Mouse (Mus musculus): ENCODE measurements around the gene Yif1b. TPM values are rescaled to one million over a fixed set of nuclear protein-coding genes. Genes with fewer than 3 reads are reported as not detected.
A peak's percentile ranks its signal among the peaks of the same experiment; 100 is the strongest.

Gene Yif1b
- total RNA-seq, 2 experiments from 2014 or later: 42.3 to 49.5 TPM

DNA sequence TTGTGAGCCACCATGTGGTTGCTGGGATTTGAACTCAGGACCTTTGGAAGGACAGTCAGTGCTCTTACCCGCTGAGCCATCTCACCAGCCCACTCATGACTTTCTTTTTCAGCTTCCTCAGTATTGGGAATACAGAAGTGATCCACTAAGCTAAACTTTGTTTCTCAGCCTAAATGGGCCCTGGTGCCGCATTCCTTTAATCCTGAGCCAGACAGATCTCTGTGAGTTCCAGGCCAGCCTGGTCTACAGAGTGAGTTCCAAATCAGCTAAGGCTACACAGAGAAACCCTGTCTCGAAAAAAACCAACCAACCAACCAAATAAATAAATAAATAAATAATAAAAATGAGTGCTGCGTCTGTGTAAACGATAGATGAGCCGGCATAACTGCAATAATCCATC, 533 bp upstream of the Yif1b start:
- peak; percentile 24 to 42 for DNase-seq (ENCODE audit: low spot score in 2 of 2)

DNA sequence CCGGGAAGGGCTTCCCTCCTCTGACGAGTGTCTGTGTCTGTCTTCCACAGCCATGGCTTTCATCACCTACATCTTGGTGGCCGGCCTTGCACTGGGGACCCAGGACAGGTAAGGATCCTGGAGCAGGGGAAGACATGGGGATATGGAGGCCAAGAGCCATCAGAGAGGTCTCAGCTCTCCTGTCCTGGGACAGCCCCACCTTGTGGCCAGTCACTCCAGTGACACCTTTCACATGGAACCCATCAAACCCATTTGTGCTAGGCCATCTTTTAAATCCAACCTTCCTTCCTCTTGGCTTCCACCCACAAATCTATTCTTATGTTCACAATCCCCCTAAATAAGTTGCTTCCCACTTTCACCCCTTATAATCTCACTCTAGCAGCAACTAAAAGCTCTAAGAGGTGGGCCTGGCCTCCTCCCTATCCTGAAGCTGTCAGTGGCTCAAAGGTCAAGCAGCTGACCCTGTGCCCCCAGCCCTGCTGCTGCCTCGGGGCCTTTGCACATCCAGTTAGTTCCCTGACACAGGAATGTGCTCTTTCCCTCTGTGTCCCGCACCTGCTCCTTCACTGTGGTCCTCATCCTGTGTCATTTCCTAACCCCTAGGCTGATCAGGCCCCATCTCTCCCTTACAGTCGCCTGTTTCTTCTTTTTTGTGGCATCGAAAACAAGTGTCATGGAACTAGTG, 6.7 kb downstream of the Yif1b start:
- no peak for DNase-seq (ENCODE audit: low spot score in 2 of 2)

DNA sequence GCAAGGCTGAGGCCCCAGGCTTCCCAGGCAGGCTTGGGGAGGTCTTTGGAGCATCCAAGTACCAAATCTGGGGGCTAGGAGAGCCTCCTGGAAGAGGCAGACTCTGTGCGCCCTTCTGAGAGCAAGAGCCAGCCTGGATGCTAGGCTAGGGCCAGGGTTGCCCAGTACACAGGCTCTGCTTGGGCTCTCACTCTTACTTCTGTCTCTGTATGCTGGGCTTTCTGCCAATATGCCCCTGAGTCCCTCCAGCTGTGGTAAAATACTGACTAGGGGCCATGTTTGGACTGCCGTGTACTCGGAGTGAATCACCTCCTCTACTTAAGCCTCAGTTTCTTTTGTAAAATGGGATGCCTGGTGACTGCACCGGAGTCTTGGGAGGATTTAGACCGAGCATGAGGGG, 7.9 kb downstream of the Yif1b start:
- no peak for DNase-seq (ENCODE audit: low spot score in 2 of 2)

DNA sequence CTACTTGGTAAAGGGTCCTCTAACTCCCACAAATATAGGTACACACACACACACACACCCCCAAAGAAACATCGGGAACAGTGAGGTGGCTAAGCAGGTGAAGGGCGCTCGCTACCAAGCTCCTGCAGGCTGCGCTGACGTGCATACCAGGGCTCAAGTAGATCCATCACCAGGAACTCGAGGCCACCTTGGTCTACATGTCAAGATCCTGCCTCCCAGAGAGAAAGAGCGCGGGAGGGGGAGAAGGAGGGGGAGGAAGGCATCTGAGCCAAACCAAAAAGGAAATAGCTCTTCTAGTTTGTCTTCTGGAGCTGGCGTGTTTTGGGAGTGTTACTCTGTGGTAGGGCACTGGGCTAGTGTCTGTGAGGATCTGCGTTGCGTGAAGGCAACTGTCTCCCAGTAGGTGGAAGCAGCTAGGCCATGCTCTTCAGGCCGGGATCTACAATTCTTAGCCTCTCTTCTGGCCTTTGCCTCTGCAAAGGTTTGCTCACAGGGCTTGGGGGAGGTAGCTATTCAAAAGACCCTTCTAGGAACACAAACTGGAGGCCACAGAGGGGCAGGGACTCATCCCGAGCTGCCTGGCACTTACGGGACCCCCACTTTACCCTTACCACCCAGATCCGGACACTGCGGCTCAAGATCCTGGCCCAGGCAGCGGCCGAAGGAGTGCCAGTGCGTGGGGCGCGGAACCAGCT, 8.6 kb downstream of the Yif1b start:
- no peak for DNase-seq (ENCODE audit: low spot score in 2 of 2)

DNA sequence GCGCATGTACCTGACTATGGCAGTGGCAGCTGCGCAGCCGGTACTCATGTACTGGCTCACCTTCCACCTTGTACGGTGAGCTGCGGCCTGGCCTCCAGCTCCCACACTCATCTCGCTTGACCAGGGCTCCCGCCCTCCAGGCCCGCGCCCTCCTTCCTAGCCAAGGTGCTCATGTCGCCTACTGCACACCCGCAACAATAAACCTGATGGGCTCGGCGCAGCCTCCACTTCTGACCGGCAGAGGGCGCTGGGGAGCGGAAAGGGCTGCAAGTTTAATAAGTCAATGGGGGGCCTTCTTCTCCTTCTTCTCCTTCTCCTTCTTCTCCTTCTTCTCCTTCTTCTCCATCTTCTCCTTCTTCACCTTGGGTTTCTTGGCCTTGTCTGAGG, 9.2 kb downstream of the Yif1b start:
- peak; percentile 66 to 70 for DNase-seq (ENCODE audit: low spot score in 2 of 2)

DNA sequence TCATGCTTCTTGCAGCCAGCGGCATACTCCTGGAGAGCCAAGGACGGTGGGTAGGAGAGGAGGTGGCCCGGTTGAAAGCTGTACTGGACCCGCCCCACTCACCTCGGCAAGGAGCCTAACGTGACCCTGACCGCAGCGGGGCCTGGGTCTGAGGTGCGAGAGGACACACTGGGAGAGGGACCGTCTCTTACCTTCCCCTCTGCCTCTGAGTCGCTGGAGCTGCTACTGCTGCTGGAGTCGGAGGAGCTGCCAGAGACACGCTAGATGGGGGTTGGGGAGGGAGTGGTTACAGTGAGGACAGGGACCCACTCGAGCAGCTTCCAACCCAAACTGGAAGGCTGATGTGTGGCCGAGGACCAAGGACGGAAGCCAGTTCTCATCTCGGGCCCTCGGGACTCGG, 9.6 kb downstream of the Yif1b start:
- no peak for DNase-seq (ENCODE audit: low spot score in 2 of 2)

DNA sequence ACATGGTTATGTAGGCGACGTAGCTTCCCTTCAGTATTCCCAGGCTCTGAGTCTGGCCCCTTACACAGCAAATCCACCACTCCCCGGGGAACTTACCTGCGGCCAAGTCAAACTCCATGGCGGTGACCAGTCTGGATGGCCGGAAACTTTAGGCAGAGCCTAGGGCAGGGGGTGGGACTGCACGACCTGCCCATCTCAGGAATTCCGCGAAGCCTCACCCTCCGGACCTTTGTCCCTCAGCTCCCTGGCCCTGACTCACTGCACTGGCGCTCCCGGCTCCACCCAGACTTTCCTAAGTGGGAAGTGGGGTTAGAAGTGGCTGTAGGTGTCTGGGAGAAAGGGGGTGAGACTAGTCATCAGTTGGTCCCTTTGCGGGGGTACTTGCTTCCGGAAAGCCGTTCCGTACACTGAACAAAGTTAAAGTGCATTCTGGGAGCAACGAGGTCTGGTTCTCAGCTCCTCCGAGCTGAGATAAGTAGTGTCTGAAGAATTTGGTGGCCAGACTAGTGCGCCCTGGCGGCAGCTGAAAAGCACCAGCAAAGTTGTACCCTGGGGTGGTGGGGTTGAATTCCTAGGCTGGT, 10.2 kb downstream of the Yif1b start, which contains the start of gene 2200002D01Rik:
Gene 2200002D01Rik, minus strand, starts transcription at position 206 of the 581 bp plus-strand sequence.
- DNase-seq (ENCODE audit: low spot score in 2 of 2): no peak

DNA sequence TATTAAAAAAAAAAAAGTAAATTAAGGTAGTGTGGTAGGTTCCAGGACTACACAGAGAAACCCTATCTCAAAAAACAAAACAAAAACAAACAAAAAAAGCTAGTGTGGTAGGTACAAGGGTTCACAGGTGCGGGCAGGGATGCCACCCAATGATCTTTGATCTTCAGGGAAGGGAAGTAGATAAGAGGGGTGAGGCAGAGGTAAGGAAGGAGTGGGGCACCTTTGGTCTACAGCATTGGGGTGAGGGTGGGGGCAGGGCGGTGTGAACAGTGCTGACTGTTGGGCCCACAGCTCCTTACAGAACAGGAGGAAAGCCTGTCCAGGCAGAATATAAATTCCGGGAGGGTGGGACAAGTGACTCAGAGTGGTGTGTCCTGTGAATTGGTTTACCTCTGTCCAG, 13.0 kb downstream of the Yif1b start:
- no peak for DNase-seq (ENCODE audit: low spot score in 2 of 2)

DNA sequence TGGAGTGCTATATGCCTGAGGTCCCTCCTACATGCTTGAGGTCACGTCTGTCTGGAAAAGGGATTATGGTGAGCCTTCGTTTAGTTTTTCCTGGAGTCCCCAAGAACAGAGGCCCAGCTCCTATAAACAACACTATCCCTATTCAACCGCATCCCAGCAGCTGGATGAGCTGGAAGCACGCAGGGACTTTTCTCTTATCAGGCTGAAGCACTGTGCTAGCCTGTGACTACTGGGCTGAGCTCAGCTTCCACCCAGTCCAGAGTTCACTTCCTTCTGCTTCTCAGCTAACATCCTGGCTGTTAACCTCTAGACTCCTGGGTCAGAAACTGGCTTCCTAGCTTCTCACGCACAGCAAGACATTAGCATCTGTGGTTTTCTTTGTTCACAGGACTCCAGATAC, 15.7 kb downstream of the Yif1b start:
- DNase-seq (ENCODE audit: low spot score in 2 of 2): no peak

DNA sequence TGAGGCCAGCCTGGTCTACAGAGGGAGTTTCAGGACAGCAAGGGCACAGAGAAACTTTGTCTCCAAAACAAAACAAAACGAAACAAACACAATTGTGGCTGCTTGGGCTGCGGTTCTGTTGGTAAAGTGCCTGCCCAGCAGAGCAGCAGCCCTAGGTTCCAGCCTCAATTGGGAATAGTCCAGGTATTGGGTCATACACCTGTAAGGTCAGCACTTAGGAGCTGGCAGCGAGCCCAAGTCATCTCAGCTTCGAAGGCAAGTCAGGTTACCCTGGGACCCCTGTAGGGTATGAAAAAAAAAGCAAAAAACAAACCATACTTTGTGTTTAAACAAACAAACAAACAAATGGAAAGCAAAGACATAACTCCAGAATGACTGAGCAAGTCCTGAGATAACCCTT, 17.7 kb downstream of the Yif1b start:
- no peak for DNase-seq (ENCODE audit: low spot score in 2 of 2)

DNA sequence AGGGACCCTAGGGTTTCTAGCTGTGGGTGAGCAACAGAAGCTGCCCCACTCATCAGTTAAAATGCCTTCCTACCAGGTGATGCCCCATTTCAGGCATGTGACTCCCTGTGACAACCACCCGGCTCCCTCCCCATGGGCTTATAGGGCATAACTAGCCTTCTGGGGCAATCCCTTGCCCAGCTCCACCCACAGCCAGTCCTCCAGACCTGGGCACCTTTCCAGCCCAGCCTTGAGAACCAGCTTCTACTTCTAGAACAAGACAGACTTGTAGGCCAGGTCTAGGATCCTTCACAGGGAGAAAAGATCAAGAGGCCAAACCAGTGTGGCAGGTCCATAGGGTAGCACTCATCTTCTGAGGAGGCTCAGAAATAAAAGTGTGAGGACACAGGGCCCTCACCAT, 19.2 kb downstream of the Yif1b start:
- no peak for DNase-seq (ENCODE audit: low spot score in 2 of 2)

DNA sequence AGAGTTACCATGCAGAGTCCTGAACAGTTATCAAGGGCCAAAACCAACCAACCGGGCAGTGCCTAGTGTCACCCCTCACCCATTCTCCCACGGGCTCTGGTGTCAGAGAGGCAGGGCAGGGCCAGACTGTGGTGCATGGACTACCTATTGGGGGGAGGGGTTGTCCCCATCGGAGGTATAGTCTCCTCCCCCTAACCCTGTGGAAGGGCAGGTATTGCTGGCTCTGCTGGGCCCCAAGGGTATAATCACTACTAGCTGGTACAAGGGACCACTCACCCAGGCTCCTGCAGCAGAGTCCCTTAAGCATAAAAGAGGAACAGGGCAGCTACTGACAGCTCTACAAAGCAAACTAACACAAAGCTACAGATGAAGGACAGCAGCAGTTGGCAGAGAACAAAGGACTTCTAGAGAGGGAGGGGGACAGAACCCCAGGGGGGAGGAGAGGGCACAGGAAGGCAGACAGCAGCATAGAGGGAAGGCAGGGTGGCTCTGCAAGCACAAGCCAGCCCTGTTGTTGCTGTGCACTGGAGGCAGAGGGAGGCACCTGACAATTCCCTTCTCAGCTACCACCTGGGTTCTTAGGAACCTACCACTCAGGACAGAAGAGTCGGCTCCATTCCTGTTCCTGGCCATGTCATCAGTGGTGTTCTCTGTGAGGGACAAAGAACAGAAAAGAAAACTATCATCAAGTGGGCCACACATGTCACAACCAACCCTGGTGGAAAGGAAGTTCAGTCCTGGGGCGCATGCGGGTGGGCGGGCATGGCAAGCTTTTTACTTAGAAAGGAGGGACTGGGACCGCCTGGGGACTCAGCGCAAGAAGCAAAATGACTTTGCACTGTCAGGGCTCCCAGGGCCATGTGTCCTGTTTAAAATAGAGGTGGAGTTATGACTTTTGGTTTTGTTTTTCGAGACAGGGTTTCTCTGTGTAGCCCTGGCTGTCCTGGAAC, 21.9 kb downstream of the Yif1b start:
- DNase-seq (ENCODE audit: low spot score in 2 of 2): no peak

DNA sequence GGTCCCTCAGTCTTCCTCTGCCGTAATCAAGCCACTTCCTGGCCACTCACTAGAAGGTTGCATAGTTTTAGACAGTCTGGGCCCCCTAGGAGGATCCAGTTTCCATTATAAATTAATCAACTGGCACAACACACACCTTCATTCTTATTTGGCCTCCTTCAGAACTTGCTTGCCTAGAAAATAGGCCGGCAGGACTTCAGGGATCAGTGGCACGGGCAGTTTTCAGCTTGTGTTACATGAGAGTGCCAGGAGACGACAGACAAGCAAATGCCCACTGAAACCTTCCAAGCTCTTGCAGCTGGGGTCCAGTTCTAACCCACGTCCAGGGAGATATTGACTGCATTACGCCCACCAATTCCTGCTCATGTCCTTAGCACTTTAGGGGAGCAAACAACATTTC, 24.0 kb downstream of the Yif1b start:
- DNase-seq (ENCODE audit: low spot score in 2 of 2): no peak

DNA sequence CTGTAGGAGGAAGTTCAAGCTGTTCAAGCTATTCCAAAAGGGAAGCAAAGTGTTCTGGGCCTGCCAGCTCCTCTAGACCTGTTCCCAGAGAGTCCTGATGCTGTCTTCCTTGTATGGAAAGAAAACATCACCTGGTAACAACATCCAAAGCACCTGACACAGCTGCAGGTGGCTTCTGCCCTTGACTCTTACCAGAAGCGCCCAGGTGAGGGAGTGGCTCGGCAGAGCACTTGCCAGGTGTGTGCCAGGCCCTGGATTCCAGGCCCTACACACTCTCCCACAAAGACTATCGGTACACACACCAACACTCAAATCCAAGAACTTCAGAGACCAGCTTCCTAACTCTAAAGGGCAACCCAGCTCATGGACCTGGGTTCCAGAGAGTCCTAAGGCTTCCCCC, 25.7 kb downstream of the Yif1b start:
- DNase-seq (ENCODE audit: low spot score in 2 of 2): no peak

DNA sequence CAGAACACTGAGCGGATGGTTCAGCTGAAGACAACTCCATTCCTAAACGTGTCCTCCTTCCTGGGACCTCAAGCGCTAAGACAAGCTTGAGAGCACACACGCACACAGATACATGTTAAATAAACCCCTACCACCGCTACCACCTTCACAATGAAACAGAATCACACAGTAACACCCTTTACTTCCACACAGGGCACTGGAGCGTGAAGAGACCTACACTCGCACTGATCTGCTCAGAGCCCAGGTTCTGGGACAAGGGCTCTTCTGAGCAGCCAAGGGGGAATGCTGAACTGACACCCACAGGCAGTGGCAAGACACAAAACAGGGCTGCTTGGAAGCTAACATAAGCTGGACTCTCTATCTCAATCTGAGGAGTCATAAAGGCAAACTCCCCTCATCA, 27.5 kb downstream of the Yif1b start:
- DNase-seq (ENCODE audit: low spot score in 2 of 2): no peak

DNA sequence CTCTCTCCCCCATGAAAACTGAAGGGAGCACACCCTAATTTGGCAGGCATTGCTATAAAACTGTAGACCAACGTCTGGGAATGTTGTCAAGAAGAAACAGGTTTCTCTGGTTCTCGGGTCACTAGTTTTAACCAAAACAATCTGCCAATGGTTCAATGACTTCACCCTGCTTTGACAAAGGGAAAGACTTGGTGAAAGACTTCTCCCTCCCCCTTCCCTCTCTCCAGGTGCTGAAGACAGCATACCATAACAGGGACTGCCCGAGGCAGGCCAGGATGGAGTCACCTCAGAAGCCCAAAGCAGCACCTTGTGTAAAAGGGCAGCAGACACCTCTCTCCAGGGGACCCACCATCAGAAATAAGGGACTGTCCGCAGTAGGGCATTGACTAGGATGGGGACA, 28.8 kb downstream of the Yif1b start:
- DNase-seq (ENCODE audit: low spot score in 2 of 2): no peak

DNA sequence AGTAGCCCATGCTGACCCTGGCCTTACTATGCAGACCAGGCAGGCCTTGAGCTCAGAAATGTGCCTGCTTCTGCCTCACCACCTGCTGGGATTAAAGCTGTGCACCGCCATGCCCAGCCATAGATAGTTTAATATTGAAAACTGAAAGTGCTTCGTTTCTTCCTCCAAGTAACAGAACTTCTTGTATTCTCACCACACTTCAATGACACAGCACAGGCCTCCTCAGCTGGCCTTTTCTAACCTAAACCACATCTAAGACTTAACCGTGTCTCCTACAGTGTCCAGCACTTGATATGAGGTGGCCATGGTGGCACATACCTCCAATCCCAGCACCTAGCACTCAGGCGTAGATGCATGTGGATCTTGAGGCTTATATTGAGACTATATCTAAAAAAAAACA, 32.3 kb downstream of the Yif1b start:
- DNase-seq (ENCODE audit: low spot score in 2 of 2): no peak

DNA sequence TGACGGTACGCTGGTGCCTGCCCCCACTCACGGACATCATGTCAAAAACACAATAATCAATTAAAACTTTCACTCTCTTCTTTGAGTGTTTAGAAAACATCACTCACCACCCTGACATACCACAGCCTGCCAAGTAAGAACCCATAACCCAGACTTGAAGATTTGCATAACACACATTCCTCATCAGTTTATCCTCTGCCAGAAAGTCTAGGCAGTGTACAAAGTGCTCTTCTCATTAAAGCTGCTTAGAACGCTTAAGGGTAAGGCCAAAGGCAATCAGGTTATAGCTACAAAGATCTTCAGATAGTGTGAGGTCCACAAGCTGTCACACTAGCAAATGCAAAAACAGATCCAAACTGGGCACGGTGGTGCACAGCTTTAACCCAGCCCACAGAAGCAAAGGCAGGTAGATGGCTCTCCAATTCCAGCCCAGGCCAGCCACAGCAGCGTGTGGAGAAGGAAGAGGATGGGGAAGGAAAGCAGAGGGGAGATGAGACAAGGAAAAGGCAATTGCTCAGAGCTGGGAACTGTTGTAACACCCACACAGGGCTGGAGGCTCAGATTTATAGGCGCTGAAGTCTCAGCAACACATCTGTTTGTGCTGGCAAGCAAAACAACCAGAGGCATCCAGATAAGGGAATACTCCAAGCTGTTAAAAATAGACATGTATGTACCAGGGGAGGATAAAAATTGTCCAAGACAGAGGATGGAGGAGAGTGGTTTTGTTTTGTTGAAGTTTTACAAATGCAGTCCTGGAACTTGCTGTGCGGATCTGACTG, 33.7 kb downstream of the Yif1b start:
- no peak for DNase-seq (ENCODE audit: low spot score in 2 of 2)

DNA sequence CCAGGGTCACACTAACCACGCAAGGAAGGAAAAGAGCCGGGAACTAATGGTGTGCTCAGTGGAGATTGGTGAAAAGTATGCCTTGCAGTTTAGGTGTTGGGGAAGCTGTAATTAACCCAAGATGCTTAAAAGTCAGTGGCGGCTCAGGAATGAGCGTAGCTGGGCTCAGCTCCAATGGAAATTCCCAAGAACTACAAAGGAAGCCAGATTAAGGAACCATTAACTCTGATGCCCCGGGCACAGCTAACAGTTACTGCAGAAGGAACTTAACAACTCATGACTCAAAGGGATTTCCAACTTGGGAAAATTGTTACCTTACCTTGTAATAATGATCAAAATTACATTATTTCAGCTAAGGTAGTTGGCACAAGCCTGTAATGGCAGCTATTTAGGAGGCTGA, 38.6 kb downstream of the Yif1b start:
- no peak for DNase-seq (ENCODE audit: low spot score in 2 of 2)

DNA sequence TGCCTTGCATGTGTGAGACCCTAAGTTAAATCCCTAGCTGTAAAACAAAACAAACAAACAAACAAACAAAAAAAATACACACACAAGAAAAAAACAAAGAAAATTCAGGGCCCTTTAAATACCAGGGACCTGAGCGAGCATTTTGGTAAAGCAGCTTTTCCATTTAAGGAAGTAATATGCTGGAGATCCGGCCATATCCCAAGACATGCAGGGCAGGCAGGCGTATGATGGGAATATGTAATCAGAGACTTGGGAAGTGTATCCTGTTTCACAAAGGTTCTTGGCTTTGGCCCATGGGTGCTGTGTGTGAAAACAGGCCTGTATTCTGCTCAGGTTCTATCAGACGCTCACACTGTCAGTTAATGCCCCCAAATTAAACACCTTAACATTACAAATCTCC, 39.4 kb downstream of the Yif1b start:
- DNase-seq (ENCODE audit: low spot score in 2 of 2): no peak

DNA sequence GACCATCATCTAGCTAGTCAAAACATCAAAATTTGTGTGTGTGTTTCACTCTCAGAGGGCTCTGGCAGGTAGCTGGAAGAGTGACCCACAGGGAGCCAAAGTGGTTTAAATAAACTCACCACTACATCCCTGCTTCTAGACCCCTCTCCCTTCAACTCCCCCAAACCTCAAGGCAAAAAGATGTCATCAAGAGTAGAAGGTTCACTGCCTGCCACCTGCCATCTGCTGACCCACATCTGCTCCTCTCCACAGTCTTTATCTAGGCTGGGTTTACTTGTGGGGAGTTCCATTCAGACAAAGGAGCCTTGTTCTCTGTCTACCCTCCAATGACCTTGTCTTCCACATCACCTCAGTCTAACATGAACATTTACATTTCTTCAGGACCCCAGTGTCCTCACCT, 41.1 kb downstream of the Yif1b start:
- no peak for DNase-seq (ENCODE audit: low spot score in 2 of 2)
